In genomic region chr14:76800181-76800580, GRCm38 (mm10) we compare ENCODE assay signal across 23 mouse cellular contexts.
A peak's percentile ranks its signal among the peaks of the same experiment; 100 is the strongest.
DNase-seq lines count a peak whose midpoint lies in the region; ATAC-seq and TF ChIP-seq lines count a peak whose summit lies in the region.
"Had no signal": no experiment of that assay in that cellular context is flagged by ENCODE, and none has a peak within 500 bp of the region (broad histone marks: within the 10 kb centered on the region; RNA-seq: fewer than 3 reads in every experiment).

No protein-coding gene starts in this region.

- 0 out of 2 replicates have a peak overlapping the region, but pooled peaks have one; percentile 15 for H3K27ac ChIP-seq in hindbrain, embryonic 13.5 days
- no peak overlapping the region for H3K27ac ChIP-seq in hindbrain, embryonic 14.5 days
- H3K27ac ChIP-seq in midbrain, embryonic 16.5 days (ENCODE audit: low read length): peak overlapping the region; percentile 40; the same call in 1 of the 2 replicates
- no peak overlapping the region for H3K27ac ChIP-seq in midbrain, embryonic 13.5 days
- H3K27ac ChIP-seq in limb, embryonic 12.5 days: peak overlapping the region; percentile 90
- H3K27ac ChIP-seq in stomach, postnatal 0 days (replicated peaks): peak overlapping the region; percentile 61; the same call in 1 of the 2 replicates
- H3K27ac ChIP-seq: hindbrain, embryonic 10.5 days; left cerebral cortex, adult 2 months; neural tube, embryonic 13.5 days had no signal

- H3K36me3 ChIP-seq in hindbrain, embryonic 13.5 days: no peaks in the 10 kb centered on the region
- no peaks in the 10 kb centered on the region for H3K36me3 ChIP-seq in hindbrain, embryonic 14.5 days (replicated peaks; ENCODE audit: control insufficient read depth, insufficient read depth)
- H3K36me3 ChIP-seq in midbrain, embryonic 16.5 days (ENCODE audit: control insufficient read depth, insufficient read depth, low read length): no peaks in the 10 kb centered on the region
- H3K36me3 ChIP-seq in midbrain, embryonic 13.5 days: no peaks in the 10 kb centered on the region
- no peaks in the 10 kb centered on the region for H3K36me3 ChIP-seq in limb, embryonic 12.5 days
- H3K36me3 ChIP-seq in stomach, postnatal 0 days (ENCODE audit: control insufficient read depth, insufficient read depth, low read length): no peaks in the 10 kb centered on the region
- H3K36me3 ChIP-seq: hindbrain, embryonic 10.5 days; neural tube, embryonic 13.5 days had no signal

- ATAC-seq in hindbrain, embryonic 13.5 days (ENCODE audit: low FRiP score): no peak
- no peak for ATAC-seq in hindbrain, embryonic 14.5 days (ENCODE audit: low FRiP score)
- ATAC-seq in midbrain, embryonic 16.5 days: no peak
- ATAC-seq in midbrain, embryonic 13.5 days: no peak
- no peak for ATAC-seq in limb, embryonic 12.5 days (ENCODE audit: insufficient number of reproducible peaks, insufficient read depth, low FRiP score, low TSS enrichment, low read depth)
- ATAC-seq in stomach, postnatal 0 days (ENCODE audit: low FRiP score, low TSS enrichment): no peak
- no peak for ATAC-seq in megakaryocyte progenitor cell, adult 5-6 weeks (replicated peaks; ENCODE audit: poor library complexity)
- ATAC-seq: activated CD4-positive, CD25-positive, alpha-beta regulatory T cell, adult 4 months; forebrain, embryonic 16.5 days; lung, postnatal 0 days had no signal

- H3K27me3 ChIP-seq in hindbrain, embryonic 13.5 days: 0 out of 2 replicates have a peak, but pooled peaks cover 4% of the 10 kb centered on the region
- no peaks in the 10 kb centered on the region for H3K27me3 ChIP-seq in hindbrain, embryonic 14.5 days (ENCODE audit: control insufficient read depth, insufficient read depth, low read length)
- no peaks in the 10 kb centered on the region for H3K27me3 ChIP-seq in midbrain, embryonic 16.5 days (ENCODE audit: control insufficient read depth, insufficient read depth, low read depth, low read length)
- no peaks in the 10 kb centered on the region for H3K27me3 ChIP-seq in midbrain, embryonic 13.5 days
- H3K27me3 ChIP-seq in limb, embryonic 12.5 days: no peaks in the 10 kb centered on the region
- no peaks in the 10 kb centered on the region for H3K27me3 ChIP-seq in stomach, postnatal 0 days (ENCODE audit: control insufficient read depth, insufficient read depth, low read length)
- H3K27me3 ChIP-seq: neural tube, embryonic 13.5 days had no signal

- TF ChIP-seq EP300 in stomach, postnatal 0 days (optimal IDR thresholded peaks at IDR 0.05): no peak

- no peak overlapping the region for H3K4me3 ChIP-seq in hindbrain, embryonic 13.5 days
- no peak overlapping the region for H3K4me3 ChIP-seq in hindbrain, embryonic 14.5 days (replicated peaks; ENCODE audit: low read length)
- H3K4me3 ChIP-seq in midbrain, embryonic 16.5 days (ENCODE audit: low read depth, low read length): no peak overlapping the region
- no peak overlapping the region for H3K4me3 ChIP-seq in midbrain, embryonic 13.5 days (replicated peaks)
- no peak overlapping the region for H3K4me3 ChIP-seq in limb, embryonic 12.5 days (replicated peaks)
- H3K4me3 ChIP-seq in stomach, postnatal 0 days (ENCODE audit: low read depth, low read length): no peak overlapping the region
- H3K4me3 ChIP-seq: hindbrain, embryonic 10.5 days; left cerebral cortex, adult 2 months; neural tube, embryonic 13.5 days had no signal

- no peak for TF ChIP-seq CTCF in stomach, postnatal 0 days (IDR thresholded peaks at IDR 0.05; ENCODE audit: low read depth)

- no peak overlapping the region for H3K4me2 ChIP-seq in hindbrain, embryonic 13.5 days
- no peak overlapping the region for H3K4me2 ChIP-seq in hindbrain, embryonic 14.5 days (replicated peaks)
- H3K4me2 ChIP-seq in midbrain, embryonic 16.5 days (ENCODE audit: low read length): no peak overlapping the region
- H3K4me2 ChIP-seq in midbrain, embryonic 13.5 days (replicated peaks): no peak overlapping the region
- no peak overlapping the region for H3K4me2 ChIP-seq in limb, embryonic 12.5 days
- H3K4me2 ChIP-seq in stomach, postnatal 0 days (replicated peaks; ENCODE audit: low read depth): no peak overlapping the region
- H3K4me2 ChIP-seq: heart, embryonic 11.5 days; neural tube, embryonic 13.5 days had no signal

- DNase-seq in hindbrain, embryonic 14.5 days (ENCODE audit: low spot score): no peak
- DNase-seq in stomach, postnatal 0 days (ENCODE audit: low spot score): no peak
- DNase-seq: adrenal gland, adult 8-10 months; cerebellum, adult 11-12 months; kidney, adult 18-20 months; kidney, postnatal 4 days; left cerebral cortex, postnatal 4 days; right cerebral cortex, adult 18-20 months; right cerebral cortex, postnatal 4 days; thymus, adult 18-20 months; thymus, postnatal 4 days had no signal

- H3K4me1 ChIP-seq in hindbrain, embryonic 13.5 days (replicated peaks): peaks cover 14% of the 10 kb centered on the region
- peaks cover 5% of the 10 kb centered on the region; the same call in 1 of the 2 replicates for H3K4me1 ChIP-seq in hindbrain, embryonic 14.5 days (replicated peaks; ENCODE audit: control insufficient read depth, insufficient read depth, low read length)
- H3K4me1 ChIP-seq in midbrain, embryonic 16.5 days (ENCODE audit: control insufficient read depth, insufficient read depth, low read length): peaks cover 12% of the 10 kb centered on the region
- peaks cover 18% of the 10 kb centered on the region for H3K4me1 ChIP-seq in midbrain, embryonic 13.5 days (replicated peaks)
- peaks cover 48% of the 10 kb centered on the region for H3K4me1 ChIP-seq in limb, embryonic 12.5 days (replicated peaks)
- H3K4me1 ChIP-seq in stomach, postnatal 0 days (replicated peaks; ENCODE audit: control insufficient read depth, insufficient read depth): peaks cover 2% of the 10 kb centered on the region; the same call in 1 of the 2 replicates

- WGBS in hindbrain, embryonic 13.5 days: 46% methylated on average over 4 of the region's 4 CpGs
- WGBS in hindbrain, embryonic 14.5 days: 45% methylated on average over 4 of the region's 4 CpGs
- WGBS in midbrain, embryonic 16.5 days: 28% methylated on average over 4 of the region's 4 CpGs
- WGBS in midbrain, embryonic 13.5 days: 28% methylated on average over 4 of the region's 4 CpGs
- WGBS in limb, embryonic 12.5 days: 68% methylated on average over 4 of the region's 4 CpGs
- WGBS in stomach, postnatal 0 days: 35% methylated on average over 4 of the region's 4 CpGs

- H3K9ac ChIP-seq in hindbrain, embryonic 13.5 days: no peak overlapping the region
- no peak overlapping the region for H3K9ac ChIP-seq in hindbrain, embryonic 14.5 days
- peak overlapping the region; percentile 34; the same call in 1 of the 2 replicates for H3K9ac ChIP-seq in midbrain, embryonic 16.5 days (ENCODE audit: low read depth, low read length)
- H3K9ac ChIP-seq in midbrain, embryonic 13.5 days (replicated peaks): no peak overlapping the region
- H3K9ac ChIP-seq in limb, embryonic 12.5 days (replicated peaks): no peak overlapping the region
- no peak overlapping the region for H3K9ac ChIP-seq in stomach, postnatal 0 days (ENCODE audit: low read length)
- H3K9ac ChIP-seq: neural tube, embryonic 13.5 days had no signal

- no peaks in the 10 kb centered on the region for H3K9me3 ChIP-seq in hindbrain, embryonic 13.5 days
- no peaks in the 10 kb centered on the region for H3K9me3 ChIP-seq in hindbrain, embryonic 14.5 days (ENCODE audit: control insufficient read depth, low read length)
- no peaks in the 10 kb centered on the region for H3K9me3 ChIP-seq in midbrain, embryonic 16.5 days (replicated peaks; ENCODE audit: control insufficient read depth, low read length, poor library complexity, severe bottlenecking)
- H3K9me3 ChIP-seq in midbrain, embryonic 13.5 days: no peaks in the 10 kb centered on the region
- H3K9me3 ChIP-seq in limb, embryonic 12.5 days: no peaks in the 10 kb centered on the region
- no peaks in the 10 kb centered on the region for H3K9me3 ChIP-seq in stomach, postnatal 0 days (ENCODE audit: control insufficient read depth, low read length)
- H3K9me3 ChIP-seq: hindbrain, embryonic 10.5 days; neural tube, embryonic 13.5 days had no signal

Comparison
In these comparisons a context has a peak if more than half of its experiments do, and no peak if none do; other contexts are left out.
1. H3K27ac ChIP-seq: peak in hindbrain, embryonic 13.5 days (single experiment), midbrain, embryonic 16.5 days (single experiment), limb, embryonic 12.5 days (single experiment) and stomach, postnatal 0 days (single experiment); none in hindbrain, embryonic 14.5 days (single experiment) and midbrain, embryonic 13.5 days (single experiment).